Mouse (Mus musculus) right cerebral cortex, adult 18-20 months (tissue): Measurements from ENCODE around the gene Ifi203.
"Not testable (repeated sequence)": the region's sequence is repeated elsewhere in the genome, so short reads cannot be mapped to it uniquely, and the experiment has no call there.

Experiments
- DNase-seq: peaks from one replicate; pipeline ENCODE4 v3.0.0; 2022; ENCODE audit warnings: mixed read lengths

Gene Ifi203

DNA sequence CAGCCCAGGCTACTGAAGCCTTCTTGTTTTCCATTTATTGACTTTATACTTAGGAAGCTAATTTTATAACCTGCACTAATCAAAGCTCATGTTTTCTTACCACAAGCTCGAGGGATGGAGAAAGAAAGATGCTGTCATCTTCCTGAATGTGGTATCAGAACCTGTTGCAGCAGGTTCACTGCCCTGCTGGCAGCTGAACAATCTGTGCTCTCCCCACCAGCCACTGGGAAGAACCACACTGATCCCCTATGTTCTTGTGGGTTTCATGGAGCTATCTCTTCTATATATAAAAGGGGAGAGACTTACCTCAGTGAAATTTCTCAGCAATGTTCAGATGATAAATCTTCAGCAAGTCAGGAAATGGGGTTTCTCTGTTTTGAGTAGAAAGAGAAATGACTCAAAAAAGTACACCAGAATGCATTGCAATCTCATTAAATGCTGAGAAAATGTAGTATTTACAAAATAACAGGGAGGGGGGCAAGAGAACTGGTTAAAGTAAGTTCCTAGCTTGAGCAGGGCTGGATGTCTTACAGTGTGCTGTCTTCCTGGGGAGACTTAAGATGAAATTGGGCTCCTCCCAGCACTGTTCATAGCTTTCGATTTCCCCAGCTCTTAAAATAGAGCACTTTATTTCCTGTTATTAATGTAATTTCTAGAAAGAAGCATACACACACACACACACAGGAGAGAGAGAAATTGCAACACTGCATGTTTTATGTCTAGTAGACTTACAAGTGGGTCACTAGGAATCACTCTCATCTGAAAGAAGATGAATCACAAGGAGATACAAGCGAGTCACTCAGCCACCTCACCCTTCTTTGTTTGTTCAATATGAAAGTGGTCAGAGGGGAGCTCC is at the start of gene Ifi203, which contains the start of gene Mndal:
Ifi203 (minus strand) TSS at position 749 of the 856 bp plus-strand sequence.
Mndal (minus strand) TSS at position 568 of the 856 bp plus-strand sequence.
- not testable (repeated sequence) for DNase-seq

DNA sequence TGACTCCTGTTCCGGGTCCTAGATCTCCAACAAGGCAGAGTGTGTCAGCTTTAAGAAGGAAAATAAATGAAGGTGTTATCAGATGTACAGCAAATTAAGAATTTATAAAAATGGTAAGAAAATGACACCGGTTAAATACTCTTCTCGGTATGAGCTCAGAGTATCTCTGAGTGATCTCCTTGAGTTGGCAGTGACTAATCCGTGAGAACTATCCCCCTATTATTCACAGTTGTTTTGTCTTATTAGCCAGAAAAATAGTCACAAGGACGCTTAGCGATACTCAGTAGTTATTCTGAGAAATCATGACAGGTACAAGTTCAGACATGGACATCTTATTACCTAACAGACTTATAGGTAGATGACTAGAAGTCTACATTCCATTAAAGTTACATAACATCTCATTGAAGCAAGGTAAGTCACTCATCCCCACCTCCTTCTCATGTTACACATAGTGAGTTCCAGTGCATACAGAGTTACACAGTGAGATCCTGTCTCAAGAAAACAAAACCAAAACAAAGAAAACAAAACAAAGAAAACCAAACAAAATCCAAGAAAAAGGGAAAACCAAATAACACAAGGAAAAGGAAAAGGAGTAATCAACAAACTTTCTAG is 40.3 kb upstream of the Ifi203 start, which contains the start of gene Ifi202b:
Ifi202b (minus strand) TSS at position 51 of the 612 bp plus-strand sequence.
- DNase-seq, result not testable (repeated sequence)

DNA sequence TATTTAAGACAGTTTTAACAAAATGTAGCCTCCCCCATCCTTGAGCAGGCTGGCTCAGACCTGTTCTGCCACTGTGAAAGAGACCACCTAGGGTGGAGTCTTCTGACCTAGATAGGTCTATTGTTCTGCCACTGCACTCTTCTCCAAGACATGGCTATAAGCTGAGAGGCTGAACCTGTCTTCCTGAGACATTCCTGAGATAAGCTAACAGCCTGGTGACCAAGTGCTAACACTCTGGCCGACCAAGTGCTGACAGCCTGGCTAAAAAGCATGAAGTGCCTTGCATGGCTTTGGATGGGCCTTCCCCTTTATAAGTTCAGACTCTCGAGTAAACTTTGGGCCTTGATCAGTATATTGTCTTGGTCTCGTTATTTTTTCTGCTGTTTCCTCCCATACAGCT is 38.6 kb upstream of the Ifi203 start:
- DNase-seq, result not testable (repeated sequence)

DNA sequence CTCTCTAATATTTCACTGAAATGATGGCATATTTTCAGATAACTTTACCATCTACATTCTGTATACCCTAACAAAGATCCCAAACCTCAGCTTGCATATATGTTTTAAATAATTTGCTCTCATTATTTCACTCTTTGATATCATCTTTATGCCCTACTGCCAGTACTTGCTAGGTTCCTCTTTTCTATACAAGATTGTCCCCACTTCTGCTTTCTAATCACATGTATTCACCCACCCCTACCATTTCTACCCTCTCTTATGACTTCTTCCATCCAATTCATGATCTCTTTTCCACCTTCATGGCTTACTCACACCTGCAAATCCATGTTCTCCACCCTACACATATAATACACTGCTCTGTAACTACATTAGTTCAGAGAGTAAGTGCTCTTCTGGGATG is 35.1 kb upstream of the Ifi203 start:
- no peak for DNase-seq

DNA sequence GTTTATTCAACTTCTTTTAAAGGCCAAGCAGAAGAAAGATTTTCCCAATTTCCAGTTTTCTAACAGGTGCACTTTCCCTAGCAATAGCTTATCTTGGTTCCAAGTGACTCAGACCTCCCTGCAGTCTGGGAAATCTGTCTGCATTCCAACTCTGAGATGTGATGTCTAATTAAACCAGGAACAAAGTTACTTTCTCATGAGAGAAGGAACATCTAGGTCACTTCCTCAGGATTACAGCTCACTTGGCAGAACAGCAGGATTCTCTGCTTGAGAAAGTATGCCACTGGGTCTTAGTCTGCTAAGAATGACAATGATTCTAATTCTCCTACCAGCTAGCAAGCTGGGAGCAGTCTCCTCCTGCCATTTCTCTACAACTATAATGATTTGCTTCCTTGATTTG is 30.6 kb upstream of the Ifi203 start:
- peak; percentile 43 for DNase-seq

DNA sequence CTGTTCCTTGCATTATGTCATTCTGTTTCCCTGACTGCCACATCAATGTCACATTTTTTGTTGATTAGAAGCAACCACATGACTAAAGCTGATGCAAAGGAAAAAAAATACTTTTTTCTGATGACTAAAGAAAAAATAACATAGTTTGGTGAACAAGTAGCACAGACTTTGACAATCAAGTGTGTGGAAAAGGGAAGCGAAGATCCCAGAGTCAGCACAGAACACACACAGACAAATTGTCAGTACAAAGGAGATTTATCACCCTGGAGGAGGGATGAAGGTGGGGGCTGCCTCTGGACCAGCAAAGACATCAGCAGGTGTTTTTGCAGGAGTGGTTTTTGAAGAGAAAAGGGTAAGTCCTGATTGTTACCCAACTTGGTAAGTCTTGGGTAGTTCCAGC is 19.0 kb upstream of the Ifi203 start:
- DNase-seq, result not testable (repeated sequence)

DNA sequence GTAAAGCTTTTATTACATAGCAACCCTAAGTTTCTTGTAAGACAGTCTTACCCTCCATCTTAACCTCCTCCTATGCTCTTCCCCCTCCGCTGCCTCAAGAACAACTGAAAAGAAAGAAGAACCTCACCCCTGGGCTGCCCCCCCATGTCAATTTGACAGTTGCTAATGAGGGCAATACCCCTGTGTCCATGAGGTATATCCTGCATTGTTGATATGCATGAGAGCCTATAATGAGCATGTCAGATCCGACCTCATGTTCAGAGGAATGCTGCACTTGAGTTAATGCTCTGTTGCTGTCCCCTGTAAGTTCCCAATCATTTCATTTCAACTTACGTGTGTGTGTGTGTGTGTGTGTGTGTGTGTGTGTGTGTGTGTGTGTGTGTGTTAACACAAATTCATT is 17.5 kb upstream of the Ifi203 start:
- DNase-seq, result not testable (repeated sequence)

DNA sequence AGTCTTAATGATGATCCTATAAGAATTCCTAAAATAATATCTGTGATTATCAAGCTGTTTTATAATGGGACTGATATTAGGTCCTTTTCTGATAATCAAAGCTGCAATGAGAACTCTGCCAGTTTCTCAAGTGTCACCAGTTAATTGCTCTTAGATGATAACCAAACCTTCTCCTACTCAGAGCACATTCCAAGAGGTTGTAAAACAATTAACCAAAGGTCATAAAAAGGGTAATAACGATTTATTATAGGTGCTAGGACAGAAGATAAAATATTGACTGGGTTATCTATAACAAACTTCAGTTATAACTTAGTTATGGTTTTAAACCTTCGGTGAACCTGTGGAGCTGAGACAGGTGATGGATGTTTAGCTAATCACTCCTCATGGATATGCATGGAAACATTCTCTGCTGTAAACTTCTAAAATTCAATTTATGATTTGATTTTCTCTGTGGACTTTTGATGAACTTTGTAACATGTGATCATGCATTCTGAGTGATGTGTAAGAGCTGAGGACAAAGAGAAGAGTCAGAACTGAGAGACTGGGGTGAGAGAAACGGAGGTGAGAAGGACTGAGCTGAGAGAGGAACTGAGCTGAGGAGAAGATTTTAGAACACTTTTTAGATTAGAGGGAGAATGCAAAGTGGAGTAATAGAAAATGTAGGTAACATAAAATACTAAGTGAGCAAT is 13.5 kb upstream of the Ifi203 start:
- DNase-seq, result not testable (repeated sequence)

DNA sequence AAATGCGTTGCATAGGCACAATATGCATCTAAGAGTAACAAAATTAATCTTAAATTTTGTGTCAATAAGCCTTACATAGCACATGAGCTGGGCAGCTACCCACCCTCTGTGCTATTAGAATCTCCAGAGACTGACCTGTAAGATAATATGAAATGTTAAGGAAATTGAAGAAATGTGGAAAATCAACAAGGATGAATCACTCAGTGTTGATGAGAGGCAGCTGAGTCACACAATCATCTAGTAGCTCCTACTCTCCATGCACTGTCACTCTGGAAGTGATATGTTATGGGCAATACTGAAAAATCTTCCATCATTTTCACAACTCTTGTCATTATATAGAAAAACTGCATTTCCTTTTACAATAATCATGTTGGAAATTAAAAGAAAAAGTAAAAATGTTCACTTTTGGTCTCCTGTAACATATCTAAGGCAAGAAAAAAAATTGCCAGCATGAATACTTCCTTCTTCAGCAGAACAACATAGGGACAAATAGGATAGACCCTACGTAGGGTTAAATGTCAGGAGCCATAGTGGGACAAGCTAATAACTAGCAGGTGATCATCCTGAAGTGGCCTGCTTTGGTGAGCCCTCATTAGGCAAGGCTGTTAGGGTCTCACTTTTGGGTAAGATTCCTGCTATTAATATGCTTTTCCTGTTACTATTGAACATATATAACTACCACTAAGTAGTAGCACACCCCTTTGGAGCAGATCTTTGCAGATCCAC is 12.8 kb upstream of the Ifi203 start:
- DNase-seq, result no peak

DNA sequence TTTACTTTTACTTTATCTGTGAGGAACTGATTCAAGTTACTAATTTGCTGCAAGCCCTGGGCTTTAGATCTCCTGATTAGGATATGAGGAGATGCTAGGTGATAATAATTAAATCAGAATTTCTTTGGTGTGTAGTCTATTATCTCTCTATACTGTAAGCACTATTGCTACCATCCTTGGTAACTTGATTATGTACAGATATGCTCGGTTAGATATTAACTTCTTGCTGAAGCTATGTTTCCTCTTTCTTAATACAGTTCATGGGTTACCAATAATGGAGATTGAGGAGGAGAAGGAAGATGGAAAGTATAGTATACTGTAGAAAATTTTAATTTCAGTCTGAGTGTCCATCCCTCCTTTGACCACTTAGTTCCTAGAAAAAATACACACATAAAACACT is 11.1 kb upstream of the Ifi203 start:
- no peak for DNase-seq

DNA sequence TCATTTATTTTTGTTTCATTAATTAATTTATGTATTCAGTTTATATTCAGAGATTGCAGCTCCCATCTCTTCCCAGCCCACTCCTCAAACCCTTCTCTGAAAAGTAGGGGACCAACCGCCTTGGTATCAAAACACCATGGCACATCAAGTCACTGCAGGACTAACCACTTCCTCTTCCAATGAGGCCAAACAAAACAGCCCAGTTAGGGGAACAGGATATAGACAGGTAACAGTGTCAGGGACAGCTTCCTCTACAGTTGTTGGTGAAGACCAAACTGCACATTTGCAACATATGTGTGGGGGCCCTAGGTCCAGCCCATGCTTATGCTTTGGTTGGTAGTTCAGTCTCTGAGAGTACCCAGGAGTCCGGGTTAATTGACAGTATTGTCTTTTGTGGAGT is 6.6 kb upstream of the Ifi203 start:
- DNase-seq, result not testable (repeated sequence)

DNA sequence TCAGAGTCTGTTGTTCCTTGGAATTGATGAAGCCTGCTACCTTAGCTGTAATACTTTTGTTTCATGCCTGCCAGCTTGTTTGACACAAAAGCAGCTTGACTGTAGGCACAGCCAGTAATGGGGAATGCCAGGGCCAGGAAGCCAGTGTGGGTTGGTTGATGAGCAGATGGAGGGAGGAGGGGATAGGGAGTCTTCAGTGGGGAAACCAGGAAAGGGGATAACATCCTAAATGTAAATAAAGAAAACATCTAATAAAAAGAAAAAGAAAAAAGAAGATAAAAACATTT is 251 bp upstream of the Ifi203 start:
- DNase-seq, result not testable (repeated sequence)

DNA sequence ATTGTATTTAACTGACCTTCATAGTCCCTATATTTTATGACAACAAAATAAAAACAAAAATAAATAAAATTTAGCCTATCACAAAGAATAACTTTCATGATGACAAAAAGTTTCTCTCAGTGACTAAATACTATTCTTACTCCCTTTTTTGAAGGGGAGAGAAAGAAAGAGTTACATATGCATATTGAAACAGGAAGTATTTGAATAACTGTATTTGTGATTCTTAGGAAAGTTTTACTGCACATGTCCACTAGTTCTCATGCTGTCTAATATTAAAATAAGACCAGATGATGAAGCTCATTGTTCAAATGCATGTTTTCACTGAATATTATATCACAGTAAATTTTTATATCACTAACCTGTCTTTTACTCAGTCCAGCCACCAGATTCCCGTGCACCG is 950 bp downstream of the Ifi203 start:
- DNase-seq, result not testable (repeated sequence)

DNA sequence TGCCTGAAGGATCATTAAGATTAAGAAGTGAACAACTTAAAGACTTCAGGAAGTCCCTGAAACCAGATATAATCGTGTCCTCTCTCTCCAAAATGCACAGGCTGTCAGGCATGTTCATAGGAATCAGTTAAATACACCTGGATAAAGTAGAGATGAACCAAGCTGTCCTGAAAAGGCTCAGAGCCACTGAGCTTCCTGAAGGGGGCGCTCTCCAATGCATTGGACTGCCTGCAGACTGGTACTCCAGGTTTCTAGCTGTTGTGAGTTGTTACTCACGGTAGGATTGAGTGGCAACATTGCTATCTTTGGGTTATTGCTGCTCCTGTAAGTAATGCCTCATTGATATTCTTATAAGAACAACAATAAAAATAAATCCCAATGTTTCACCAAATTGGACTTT is 23.2 kb downstream of the Ifi203 start:
- DNase-seq, result not testable (repeated sequence)

DNA sequence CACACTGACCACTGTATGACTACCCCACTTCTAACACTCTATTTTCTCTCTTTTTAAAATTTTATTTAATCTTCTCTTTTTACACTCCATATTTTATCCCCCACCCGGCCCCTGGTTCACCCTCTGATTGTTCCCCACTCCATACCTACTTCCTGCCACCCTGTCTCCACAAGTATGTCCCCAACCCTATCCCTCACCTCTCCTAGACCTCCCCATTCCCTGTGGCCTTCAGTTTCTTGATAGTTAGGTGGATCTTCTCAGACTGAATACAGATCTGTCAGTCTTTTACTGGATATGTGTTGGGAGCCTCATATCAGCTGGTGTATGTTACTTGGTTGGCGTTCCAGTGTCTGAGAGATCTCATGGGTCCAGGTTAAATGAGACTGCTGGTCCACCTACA is 27.9 kb downstream of the Ifi203 start:
- no peak for DNase-seq

DNA sequence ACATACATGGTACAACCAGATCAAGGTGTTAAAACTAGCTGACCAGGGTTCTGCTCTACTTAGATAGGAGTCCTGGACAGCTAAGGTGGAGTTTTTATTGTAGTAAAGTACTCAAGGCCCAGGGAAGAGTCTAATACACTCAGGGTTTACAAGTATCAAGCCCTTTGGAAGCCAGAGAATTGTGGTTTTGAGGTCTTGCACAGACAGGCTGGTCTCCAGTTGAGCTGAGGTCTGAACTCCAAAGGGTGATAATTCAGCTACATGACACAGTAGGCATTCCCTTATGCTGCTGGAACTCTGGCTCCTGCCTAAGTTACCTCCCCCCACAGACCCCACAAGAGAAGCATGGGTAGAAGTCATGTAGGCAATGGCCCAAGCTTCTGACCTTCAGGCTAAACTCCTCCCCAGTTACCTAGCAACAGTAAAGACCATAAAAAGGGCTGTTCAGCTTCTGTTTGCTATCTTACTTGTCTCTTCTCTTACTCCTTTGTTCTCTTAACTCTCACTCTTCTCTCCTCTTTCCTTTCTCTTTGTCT is 29.1 kb downstream of the Ifi203 start:
- not testable (repeated sequence) for DNase-seq

DNA sequence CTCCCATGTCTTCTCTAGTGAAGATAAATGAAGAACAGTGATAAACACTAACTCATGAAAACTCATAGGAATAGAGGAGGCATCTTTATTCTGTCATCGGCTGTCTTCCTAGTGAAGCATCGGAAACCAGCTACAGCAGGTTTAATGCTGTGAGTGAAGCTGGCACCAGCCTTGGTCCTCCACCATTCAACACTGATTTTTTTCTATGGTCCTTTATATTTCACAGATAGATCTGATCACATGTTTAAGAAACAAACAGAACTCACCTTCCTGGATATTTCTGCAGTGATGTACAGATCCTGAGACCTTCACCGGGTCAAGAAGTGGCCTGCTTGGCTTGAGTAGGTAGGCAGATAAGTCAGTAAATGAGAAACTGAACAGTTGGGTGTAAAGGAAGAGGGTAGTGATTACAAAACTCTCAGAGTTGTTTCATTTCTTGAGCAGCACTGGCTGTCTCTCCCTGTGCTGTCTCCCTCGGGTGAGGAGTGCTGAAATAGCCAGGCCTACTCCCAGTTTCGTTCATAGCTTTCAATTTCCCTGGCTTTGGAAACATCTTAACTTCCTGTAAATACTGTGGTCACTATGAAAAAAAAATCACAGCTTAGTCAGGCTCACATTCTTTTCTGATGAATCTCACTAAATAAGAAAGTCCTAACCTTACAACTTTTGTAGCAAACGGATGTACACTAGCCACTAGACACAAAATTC is 29.8 kb downstream of the Ifi203 start, which contains the start of gene Ifi211:
Ifi211 (minus strand) TSS at position 499 of the 708 bp plus-strand sequence.
- DNase-seq, result not testable (repeated sequence)

DNA sequence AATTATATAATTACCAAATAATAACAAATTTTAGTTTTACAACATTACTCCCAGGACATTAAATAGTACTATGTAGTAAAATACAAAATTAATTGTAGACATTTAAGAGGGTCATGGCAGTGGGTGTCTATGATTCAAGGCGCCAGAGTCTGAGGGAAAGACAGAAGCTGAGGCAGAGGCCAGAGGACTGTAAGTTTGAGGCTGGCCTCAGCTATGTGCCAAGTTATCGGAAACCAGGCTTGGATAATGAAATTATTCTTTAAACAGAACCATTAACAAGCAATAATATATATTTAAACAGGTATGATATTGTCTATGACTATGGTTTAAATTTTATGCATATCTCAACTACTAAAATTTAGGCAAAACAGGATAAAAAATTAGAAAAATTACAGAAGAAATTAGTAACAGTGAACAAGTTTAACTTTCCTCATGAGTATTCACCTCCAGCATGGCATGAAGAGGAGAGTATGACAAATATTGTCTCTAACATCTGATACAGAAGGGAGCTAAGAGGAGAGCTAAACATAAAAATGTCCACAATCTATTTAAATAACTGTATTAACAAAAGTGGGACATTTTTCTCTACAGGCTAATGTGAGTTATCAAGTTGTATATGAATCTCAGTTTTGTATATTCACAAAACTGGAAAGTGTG is 30.5 kb downstream of the Ifi203 start:
- DNase-seq, result no peak

DNA sequence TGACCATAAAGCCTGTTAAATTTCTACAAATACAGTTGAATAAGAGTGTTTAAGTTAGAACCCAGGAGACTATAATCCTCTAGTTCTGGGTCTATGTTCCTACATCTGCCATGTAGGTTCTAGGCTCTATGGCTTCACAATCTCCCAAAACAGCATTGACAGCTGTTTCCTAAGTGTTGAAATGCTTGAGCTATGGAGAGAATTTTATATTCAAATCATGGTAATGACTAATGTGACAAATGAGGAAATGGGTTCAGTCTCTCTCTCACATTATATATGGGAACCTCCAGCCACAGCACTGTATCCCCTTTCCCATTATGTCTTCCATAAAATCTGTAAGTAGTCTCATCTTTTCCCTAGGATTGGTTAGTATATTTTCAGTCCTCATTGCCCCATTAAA is 34.1 kb downstream of the Ifi203 start:
- not testable (repeated sequence) for DNase-seq

DNA sequence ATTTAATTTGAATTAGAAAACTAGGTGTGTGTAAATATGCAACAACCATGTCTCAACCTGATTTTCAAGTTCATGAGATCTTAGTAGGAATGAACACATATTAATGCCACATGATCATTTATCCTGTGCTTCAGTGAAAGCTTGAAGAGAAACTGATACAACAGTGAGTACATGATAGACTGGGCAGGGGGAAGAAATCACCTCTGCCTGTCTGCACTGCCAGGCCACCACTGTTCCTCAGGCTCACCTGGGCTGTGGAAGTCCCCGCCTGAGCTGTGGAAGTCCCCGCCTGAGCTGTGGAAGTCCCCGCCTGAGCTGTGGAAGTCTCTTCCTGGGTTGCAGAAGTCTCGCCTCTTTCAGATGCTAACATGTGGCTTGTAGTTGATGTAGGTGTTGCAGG is 36.6 kb downstream of the Ifi203 start:
- DNase-seq, result not testable (repeated sequence)

DNA sequence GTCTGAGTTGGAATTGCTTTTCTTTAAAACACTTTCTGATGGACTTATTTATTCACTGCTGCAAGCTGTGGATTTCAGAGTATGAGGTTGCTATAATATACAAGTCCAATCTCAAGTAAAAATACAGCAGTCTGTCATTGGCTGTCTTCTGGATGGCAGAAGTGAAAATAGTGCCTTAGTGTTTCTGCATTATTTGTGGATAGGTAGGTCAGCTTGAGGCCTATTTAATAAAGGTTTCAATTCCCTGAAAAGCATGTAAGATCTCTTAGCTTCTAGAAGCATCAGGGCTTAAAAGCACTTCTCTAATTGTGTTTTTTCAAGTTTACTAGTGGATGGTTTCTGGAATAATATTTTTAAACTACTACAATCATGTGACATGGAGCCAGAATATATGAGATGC is 52.7 kb downstream of the Ifi203 start:
- not testable (repeated sequence) for DNase-seq
